Mouse (Mus musculus) lung, adult 2 months (tissue): Measurements from ENCODE around the gene Ano3. TPM values are rescaled to one million over a fixed set of nuclear protein-coding genes. Genes with fewer than 3 reads are reported as not detected.

ENCODE experiments used
- DNase-seq: peaks from one replicate; pipeline ENCODE4 v3.0.0; 2022
- H3K4me1 ChIP-seq: fragments of 200-500 bp; 2 replicates; pipeline ENCODE4 v1.6.1; 2011; ENCODE audit warnings: low read length; ENCODE audit not compliant: control insufficient read depth, insufficient read depth
- H3K4me3 ChIP-seq: fragments of 200-500 bp; replicated peaks from 2 replicates; pipeline ENCODE3; 2011; ENCODE audit warnings: low read depth, mild to moderate bottlenecking, control low read depth, low read length; ENCODE audit errors: extremely low read depth
- CTCF ChIP-seq: fragments of 200-500 bp; IDR thresholded peaks from 2 replicates; pipeline ENCODE4 v1.5.1; 2011; ENCODE audit warnings: mild to moderate bottlenecking, low read length, control low read depth; ENCODE audit not compliant: insufficient read depth
- POLR2A ChIP-seq: fragments of 200-500 bp; IDR thresholded peaks from 2 replicates; pipeline ENCODE4 v1.6.1; 2011; ENCODE audit warnings: low read depth, mild to moderate bottlenecking, control low read depth, low read length, borderline replicate concordance; ENCODE audit errors: extremely low read depth
- WGBS: fragments of 180-500 bp; shearing (Covaris S2); methylation state at CpG from one replicate; pipeline ENCODE4 v1.1.7; 2018; 5-methylcytosine and 5-hydroxymethylcytosine counted together
- polyA plus RNA-seq: library from polyadenylated mRNA; depleted of rRNA; stranded (reverse); fragments of >200 nt; gene quantifications from 2 replicates; pipeline ENCODE4 v1.2.3, GENCODE M21; 2012

The Ano3 gene
- polyA plus RNA-seq, 1 experiment = 0.02 TPM

GRCm38 (mm10) chr2:110839559-110840243 is 111.0 kb downstream of the Ano3 start:
- 51% methylated on average over 7 of the region's 7 CpGs for WGBS
- TF ChIP-seq POLR2A = no peak
- TF ChIP-seq CTCF = no peak
- no peak for DNase-seq
- no peaks in the 10 kb centered on the region for H3K4me1 ChIP-seq
- H3K4me3 ChIP-seq = no peak overlapping the region

DNA sequence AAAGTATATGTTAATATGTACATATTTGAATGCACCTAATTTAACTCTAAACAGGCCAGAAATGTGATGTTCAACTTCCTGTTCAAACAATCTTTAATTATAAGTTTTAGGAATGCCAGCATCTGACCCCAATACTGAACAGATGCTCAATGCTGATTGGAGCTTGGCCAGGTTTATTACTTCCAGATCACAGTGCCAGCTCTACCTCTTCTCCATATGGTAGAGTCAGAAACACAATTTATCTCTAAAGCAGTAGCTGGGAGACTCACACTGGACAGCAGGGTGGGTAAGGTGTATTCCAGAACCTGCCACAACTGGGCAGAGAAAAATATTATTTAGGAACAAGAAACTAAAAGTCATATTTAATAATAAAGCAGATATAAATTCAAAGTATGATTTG is 134.5 kb downstream of the Ano3 start:
- DNase-seq = no peak
- TF ChIP-seq POLR2A = no peak
- TF ChIP-seq CTCF = no peak
- Histone ChIP-seq H3K4me3 (no peak overlapping the region), H3K4me1 (no peaks in the 10 kb centered on the region)

GRCm38 (mm10) chr2:110814964-110815363 is 135.8 kb downstream of the Ano3 start:
- H3K4me3 ChIP-seq = no peak overlapping the region
- DNase-seq = no peak
- no peaks in the 10 kb centered on the region for H3K4me1 ChIP-seq
- WGBS = 75% methylated on average over 1 of the region's 1 CpGs
- TF ChIP-seq CTCF (no peak), POLR2A (no peak)

GRCm38 (mm10) chr2:110806302-110807093 is 144.2 kb downstream of the Ano3 start:
- WGBS = 77% methylated on average over 5 of the region's 5 CpGs

GRCm38 (mm10) chr2:110795928-110796327 is 154.8 kb downstream of the Ano3 start:
- DNase-seq = no peak
- Histone ChIP-seq H3K4me3 (no peak overlapping the region), H3K4me1 (no peaks in the 10 kb centered on the region)
- 23% methylated on average over 1 of the region's 1 CpGs for WGBS
- TF ChIP-seq POLR2A (no peak), CTCF (no peak)

More at GRCm38 (mm10) chr2:110806302-110807093, 144.2 kb downstream of the Ano3 start:
- TF ChIP-seq POLR2A = no peak
- no peak for TF ChIP-seq CTCF
- no peak for DNase-seq
- Histone ChIP-seq H3K4me3 (no peak overlapping the region), H3K4me1 (no peaks in the 10 kb centered on the region)

GRCm38 (mm10) chr2:110795433-110795832 is 155.3 kb downstream of the Ano3 start:
- Histone ChIP-seq H3K4me3 (no peak overlapping the region), H3K4me1 (no peaks in the 10 kb centered on the region)
- DNase-seq = no peak
- TF ChIP-seq POLR2A (no peak), CTCF (no peak)
- WGBS = 63% methylated on average over 3 of the region's 3 CpGs

DNA sequence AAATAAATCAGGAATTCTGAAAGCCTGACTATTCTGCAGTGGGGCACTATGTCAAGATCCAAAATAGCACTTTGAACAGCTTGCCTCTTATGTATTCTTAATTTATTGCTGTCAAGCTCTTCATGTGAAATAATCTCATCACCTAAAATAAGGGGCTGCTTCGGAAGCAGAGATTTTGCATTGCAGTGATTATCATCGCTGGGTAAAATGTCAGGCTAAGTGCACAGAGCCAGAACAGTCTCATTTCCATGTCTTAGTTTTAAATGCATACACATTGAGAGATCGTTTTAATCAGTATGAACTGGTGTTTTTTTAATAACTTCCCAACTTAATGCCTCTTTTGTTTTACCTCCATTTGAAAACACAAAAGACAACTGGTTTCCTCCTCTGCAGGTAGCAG is 163.3 kb downstream of the Ano3 start:
- Histone ChIP-seq H3K4me1 (no peaks in the 10 kb centered on the region), H3K4me3 (no peak overlapping the region)
- no peak for DNase-seq
- 78% methylated on average over 3 of the region's 3 CpGs for WGBS
- TF ChIP-seq POLR2A (no peak), CTCF (no peak)

- no peak for TF ChIP-seq POLR2A
- TF ChIP-seq CTCF = no peak
- H3K4me1 ChIP-seq = no peaks in the 10 kb centered on the region
- 76% methylated on average over 2 of the region's 2 CpGs for WGBS
Measured at GRCm38 (mm10) chr2:110759434-110759833, 191.3 kb downstream of the Ano3 start.

DNA sequence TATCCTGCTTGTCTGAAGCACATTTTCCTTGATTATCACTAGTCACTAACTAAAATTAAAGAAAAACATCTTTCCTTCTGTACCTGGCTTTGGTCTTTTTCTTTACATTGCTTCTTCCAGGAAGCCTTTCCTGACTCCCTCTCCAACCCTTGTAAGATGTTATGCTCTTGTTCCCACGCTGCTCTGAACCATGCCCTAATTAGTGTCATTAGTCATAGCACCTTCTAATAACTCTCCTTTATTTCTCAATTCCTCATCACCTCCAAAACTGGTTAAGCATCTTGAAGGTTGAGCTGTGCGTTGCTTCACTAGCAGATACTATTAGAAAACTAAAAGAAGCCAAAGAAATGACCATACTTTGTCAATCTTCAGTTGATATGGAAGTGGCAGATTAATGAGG is 193.2 kb downstream of the Ano3 start:
- 67% methylated on average over 2 of the region's 2 CpGs for WGBS
- Histone ChIP-seq H3K4me3 (no peak overlapping the region), H3K4me1 (no peaks in the 10 kb centered on the region)
- DNase-seq = no peak
- TF ChIP-seq POLR2A (no peak), CTCF (no peak)

More at GRCm38 (mm10) chr2:110759434-110759833, 191.3 kb downstream of the Ano3 start:
- DNase-seq = no peak
- H3K4me3 ChIP-seq = no peak overlapping the region

DNA sequence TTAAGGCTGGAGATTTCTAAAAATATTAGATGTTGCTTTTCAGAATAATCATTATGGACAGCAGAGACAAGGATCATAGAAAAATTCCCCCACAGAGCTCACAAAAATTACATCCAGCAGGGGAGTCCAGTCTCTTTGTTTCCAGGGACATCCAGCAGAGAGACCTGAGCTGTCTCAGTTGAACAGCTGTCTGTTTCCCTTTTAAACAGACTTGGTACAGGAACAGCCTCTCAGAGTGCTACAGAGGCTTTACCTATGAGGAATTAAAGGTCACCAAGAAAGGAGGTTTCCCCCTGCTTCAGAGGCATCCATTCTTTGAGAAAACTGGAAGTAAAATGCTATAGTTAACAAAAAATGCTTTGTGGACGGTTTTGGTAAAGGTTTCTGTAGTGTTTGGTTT is 210.2 kb downstream of the Ano3 start:
- no peaks in the 10 kb centered on the region for H3K4me1 ChIP-seq
- DNase-seq = no peak
- 35% methylated on average over 1 of the region's 1 CpGs for WGBS
- TF ChIP-seq CTCF = no peak
- no peak overlapping the region for H3K4me3 ChIP-seq
